In genomic region chr17:72960243-72960642, GRCm38 (mm10) we compare ENCODE assay signal across 15 mouse cellular contexts.
"Had no signal": no experiment of that assay in that cellular context is flagged by ENCODE, and none has a peak within 500 bp of the region (broad histone marks: within the 10 kb centered on the region; RNA-seq: fewer than 3 reads in every experiment).

No protein-coding gene starts in this region.

- H3K36me3 ChIP-seq: limb, embryonic 15.5 days; liver, embryonic 12.5 days; midbrain, embryonic 10.5 days; neural tube, embryonic 12.5 days; stomach, embryonic 15.5 days had no signal

- H3K27me3 ChIP-seq: limb, embryonic 15.5 days; liver, embryonic 12.5 days; neural tube, embryonic 12.5 days; stomach, embryonic 15.5 days had no signal

- H3K4me1 ChIP-seq: liver, embryonic 12.5 days; midbrain, embryonic 10.5 days; neural tube, embryonic 12.5 days had no signal

- ATAC-seq: liver, embryonic 12.5 days had no signal

- H3K9ac ChIP-seq: limb, embryonic 15.5 days; liver, embryonic 12.5 days; lung, embryonic 14.5 days; neural tube, embryonic 12.5 days; stomach, embryonic 15.5 days had no signal

- H3K4me2 ChIP-seq: limb, embryonic 15.5 days; liver, embryonic 12.5 days; lung, embryonic 14.5 days; neural tube, embryonic 12.5 days; stomach, embryonic 15.5 days had no signal

- H3K27ac ChIP-seq: limb, embryonic 15.5 days; liver, embryonic 12.5 days; midbrain, embryonic 10.5 days; neural tube, embryonic 12.5 days; stomach, embryonic 15.5 days had no signal

- DNase-seq: kidney, adult 2 months; kidney, postnatal 25 days; lung, embryonic 14.5 days; lung, postnatal 10 days; lung, postnatal 4 days; midbrain, embryonic 14.5 days; retina, postnatal 1 day; right cerebral cortex, postnatal 4 days; thymus, adult 2 months; thymus, postnatal 25 days had no signal

- H3K4me3 ChIP-seq: limb, embryonic 15.5 days; liver, embryonic 12.5 days; midbrain, embryonic 10.5 days; neural tube, embryonic 12.5 days; stomach, embryonic 15.5 days had no signal

- H3K9me3 ChIP-seq: limb, embryonic 15.5 days; liver, embryonic 12.5 days; midbrain, embryonic 10.5 days; neural tube, embryonic 12.5 days; stomach, embryonic 15.5 days had no signal
